Mouse (Mus musculus) ES-Bruce4 (cell line): ENCODE data around the gene Camta1. TPM values are rescaled to one million over a fixed set of nuclear protein-coding genes. Genes with fewer than 3 reads are reported as not detected.

Experiments
- H3K27ac ChIP-seq: 2 replicates; pipeline ENCODE4 v1.5.1; 2012; ENCODE audit warnings: low read length, inconsistent platforms; ENCODE audit not compliant: insufficient read depth
- H3K27me3 ChIP-seq: 2 replicates; pipeline ENCODE4 v1.6.1; 2012; ENCODE audit warnings: mild to moderate bottlenecking, low read length, inconsistent platforms; ENCODE audit not compliant: control insufficient read depth, poor library complexity, insufficient read depth, severe bottlenecking
- H3K36me3 ChIP-seq: 2 replicates; pipeline ENCODE4 v1.6.1; 2012; ENCODE audit warnings: inconsistent platforms, mild to moderate bottlenecking, low read length, moderate library complexity; ENCODE audit not compliant: control insufficient read depth, poor library complexity, insufficient read depth, severe bottlenecking
- H3K4me1 ChIP-seq: one replicate; pipeline ENCODE4 v1.8.1; 2011; ENCODE audit warnings: low read length; ENCODE audit not compliant: control insufficient read depth, insufficient read depth
- H3K4me3 ChIP-seq: 2 replicates; pipeline ENCODE4 v1.5.1; 2011; ENCODE audit warnings: low read depth, mild to moderate bottlenecking, low read length
- H3K9ac ChIP-seq: 2 replicates; pipeline ENCODE4 v1.6.1; 2012; ENCODE audit warnings: low read depth, mild to moderate bottlenecking, inconsistent platforms; ENCODE audit not compliant: poor library complexity, severe bottlenecking
- H3K9me3 ChIP-seq: replicated peaks from 2 replicates; pipeline ENCODE4 v1.6.1; 2012; ENCODE audit warnings: mild to moderate bottlenecking, low read length, inconsistent platforms; ENCODE audit not compliant: control insufficient read depth, poor library complexity, insufficient read depth, severe bottlenecking
- CTCF ChIP-seq: IDR thresholded peaks from one replicate; pipeline ENCODE4 v1.8.1; 2011; ENCODE audit warnings: low read depth, low read length
- EP300 ChIP-seq: IDR thresholded peaks from 2 replicates; pipeline ENCODE4 v1.6.1; 2011; ENCODE audit warnings: low read depth, low read length; ENCODE audit not compliant: insufficient read depth
- POLR2A ChIP-seq: IDR thresholded peaks from one replicate; pipeline ENCODE4 v1.8.1; 2011; ENCODE audit warnings: low read length; ENCODE audit not compliant: insufficient read depth
- polyA plus RNA-seq: library from polyadenylated mRNA; stranded (reverse); fragments of >200 nt; gene quantifications from 2 replicates; pipeline ENCODE4 v1.2.4, GENCODE M21; 2011; ENCODE audit warnings: low read depth; ENCODE audit not compliant: missing spikeins, insufficient read depth, insufficient read length

The Camta1 gene
- polyA plus RNA-seq, 1 experiment: 85.3 TPM

DNA sequence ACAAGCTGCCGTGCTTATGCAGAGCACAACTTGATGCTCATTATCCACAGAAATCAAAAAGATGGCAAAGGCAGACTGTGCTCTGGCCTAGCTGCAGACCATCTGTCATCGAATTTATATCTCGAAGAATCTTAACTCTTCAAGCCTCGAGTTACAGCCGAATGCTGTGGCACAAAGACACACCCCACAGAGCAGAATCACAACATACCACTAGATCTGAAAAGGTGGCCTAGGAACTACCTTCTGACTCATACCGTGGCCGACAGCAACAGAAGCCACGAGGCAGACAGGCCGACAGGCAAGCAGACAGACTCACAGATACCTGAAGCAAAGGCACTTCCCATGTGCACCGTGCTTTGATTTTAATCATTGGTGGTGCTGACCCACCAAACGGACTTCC is 758.0 kb downstream of the Camta1 start:
- no peaks in the 10 kb centered on the region for H3K36me3 ChIP-seq
- no peaks in the 10 kb centered on the region for H3K4me1 ChIP-seq
- H3K9ac ChIP-seq: no peak overlapping the region
- no peaks in the 10 kb centered on the region for H3K27me3 ChIP-seq
- TF ChIP-seq EP300: no peak
- no peak overlapping the region for H3K4me3 ChIP-seq
- no peak overlapping the region for H3K27ac ChIP-seq
- H3K9me3 ChIP-seq: peaks cover 7% of the 10 kb centered on the region

DNA sequence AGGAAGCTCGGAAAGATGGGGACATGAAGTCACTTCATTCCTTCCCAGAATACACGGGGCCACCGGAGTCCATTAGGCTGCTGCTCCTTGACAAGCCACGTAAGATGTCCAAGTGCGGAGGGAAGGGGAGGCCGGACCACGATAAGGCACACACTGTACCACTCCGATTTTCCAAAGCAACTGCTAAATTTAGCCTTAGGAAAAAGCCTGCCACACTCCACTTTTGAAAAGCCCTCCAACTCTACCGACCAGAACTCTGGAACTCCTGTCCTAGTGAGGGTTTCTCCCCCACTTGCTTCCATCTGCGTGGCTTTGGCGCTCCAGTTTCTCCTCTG is 764.6 kb downstream of the Camta1 start:
- H3K36me3 ChIP-seq: no peaks in the 10 kb centered on the region

DNA sequence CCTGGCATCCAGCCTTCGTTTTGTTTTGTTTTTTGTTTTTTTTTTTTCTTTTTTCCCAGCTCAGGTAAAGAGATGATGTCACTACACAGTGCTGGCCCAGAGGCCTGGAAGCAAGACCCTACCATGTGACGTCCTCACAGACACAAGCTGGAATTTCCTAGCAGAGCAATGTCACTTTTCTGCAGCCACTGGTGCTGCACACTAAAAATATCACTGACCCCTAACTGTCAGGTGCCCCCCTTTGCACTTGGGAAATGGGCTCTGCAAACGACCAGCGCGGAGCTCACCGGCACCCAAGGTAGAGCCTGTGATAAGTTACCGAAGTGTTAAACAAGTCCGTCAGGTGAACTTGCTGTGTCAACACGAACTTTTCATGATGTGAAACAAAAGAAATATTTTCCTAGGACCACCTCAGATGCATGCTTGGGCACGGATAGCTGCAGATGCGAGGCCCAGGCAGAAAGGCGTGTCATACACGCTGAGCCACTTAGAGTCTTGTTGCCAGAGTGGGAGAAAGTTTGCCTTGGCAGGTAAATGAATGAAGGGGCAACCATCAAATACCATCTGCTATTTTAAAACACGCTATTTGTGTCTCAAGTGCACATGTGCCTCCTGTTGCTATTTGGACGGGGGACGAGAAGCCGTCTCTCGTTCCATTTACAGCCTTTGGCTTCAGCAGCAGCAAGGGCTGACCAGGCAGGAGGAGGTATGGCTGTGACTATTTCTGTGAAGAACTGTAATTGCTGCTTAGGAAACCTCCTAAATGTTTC is 765.2 kb downstream of the Camta1 start:
- Histone ChIP-seq H3K9me3 (peaks cover 4% of the 10 kb centered on the region), H3K36me3 (no peaks in the 10 kb centered on the region), H3K27ac (no peak overlapping the region), H3K4me1 (no peaks in the 10 kb centered on the region), H3K9ac (no peak overlapping the region), H3K27me3 (no peaks in the 10 kb centered on the region), H3K4me3 (no peak overlapping the region)
- TF ChIP-seq EP300 (no peak), POLR2A (no peak), CTCF (no peak)

More for the DNA sequence above, 764.6 kb downstream of the Camta1 start:
- H3K9ac ChIP-seq: no peak overlapping the region
- no peaks in the 10 kb centered on the region for H3K27me3 ChIP-seq
- H3K4me1 ChIP-seq: no peaks in the 10 kb centered on the region
- H3K4me3 ChIP-seq: no peak overlapping the region
- peaks cover 7% of the 10 kb centered on the region for H3K9me3 ChIP-seq
- TF ChIP-seq EP300 (no peak), POLR2A (no peak), CTCF (no peak)
- H3K27ac ChIP-seq: no peak overlapping the region

DNA sequence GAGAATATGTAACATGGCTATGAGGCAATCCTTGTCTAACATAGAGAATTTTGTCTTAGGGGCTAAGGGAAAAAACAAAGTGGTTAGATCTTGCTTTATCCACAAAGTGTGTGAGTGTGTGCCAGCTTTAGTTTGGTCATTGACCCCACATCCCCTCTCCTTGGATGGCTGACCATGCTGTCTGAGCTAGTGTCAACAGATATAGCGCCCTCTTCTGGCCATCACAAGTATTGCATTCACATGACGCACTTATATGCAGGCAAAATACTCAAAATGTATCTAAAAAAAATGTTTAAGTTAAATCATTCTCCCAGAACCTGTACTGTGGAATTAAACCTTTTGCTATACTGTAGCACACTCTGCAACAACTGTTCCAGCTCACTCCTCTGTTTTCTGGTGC is 766.5 kb downstream of the Camta1 start:
- TF ChIP-seq EP300: no peak
- peak; percentile 62 for TF ChIP-seq CTCF
- TF ChIP-seq POLR2A: no peak
- no peaks in the 10 kb centered on the region for H3K9me3 ChIP-seq
- no peak overlapping the region for H3K27ac ChIP-seq
- no peak overlapping the region for H3K9ac ChIP-seq
- H3K36me3 ChIP-seq: no peaks in the 10 kb centered on the region
- H3K4me1 ChIP-seq: no peaks in the 10 kb centered on the region
- no peak overlapping the region for H3K4me3 ChIP-seq
- H3K27me3 ChIP-seq: no peaks in the 10 kb centered on the region

DNA sequence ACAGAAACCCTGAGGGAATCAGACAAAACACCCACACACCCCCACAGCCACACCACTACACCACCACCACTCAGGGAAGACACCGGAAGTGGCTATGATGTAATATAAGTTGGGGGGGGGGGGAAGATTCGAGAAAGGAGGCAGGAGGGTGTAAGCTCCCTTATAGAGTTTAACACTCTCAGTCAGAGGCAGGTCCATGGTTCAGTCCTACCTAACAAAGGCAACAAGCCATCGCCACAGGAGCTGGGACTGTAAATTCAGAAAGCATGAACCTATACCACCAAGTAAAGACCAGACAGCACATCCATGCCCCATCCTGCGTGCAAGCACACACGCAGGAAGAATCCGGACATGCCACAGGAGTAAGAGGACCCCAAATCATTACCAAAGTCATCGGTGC is 772.4 kb downstream of the Camta1 start, which contains the start of gene Gm13090:
Gm13090 (plus strand) TSS at position 301 of the 400 bp plus-strand sequence.
- H3K27ac ChIP-seq: no peak within 1 kb of the TSS
- no peaks in the 10 kb centered on the region for H3K27me3 ChIP-seq
- no peaks in the 10 kb centered on the region for H3K9me3 ChIP-seq
- H3K9ac ChIP-seq: no peak within 1 kb of the TSS
- TF ChIP-seq POLR2A: no peak
- no peak for TF ChIP-seq CTCF
- no peak for TF ChIP-seq EP300
- H3K36me3 ChIP-seq: no peaks in the 10 kb centered on the region
- H3K4me3 ChIP-seq: peak within 1 kb of the TSS; percentile 12; the same call in 1 of the 2 replicates
- H3K4me1 ChIP-seq: no peaks in the 10 kb centered on the region

DNA sequence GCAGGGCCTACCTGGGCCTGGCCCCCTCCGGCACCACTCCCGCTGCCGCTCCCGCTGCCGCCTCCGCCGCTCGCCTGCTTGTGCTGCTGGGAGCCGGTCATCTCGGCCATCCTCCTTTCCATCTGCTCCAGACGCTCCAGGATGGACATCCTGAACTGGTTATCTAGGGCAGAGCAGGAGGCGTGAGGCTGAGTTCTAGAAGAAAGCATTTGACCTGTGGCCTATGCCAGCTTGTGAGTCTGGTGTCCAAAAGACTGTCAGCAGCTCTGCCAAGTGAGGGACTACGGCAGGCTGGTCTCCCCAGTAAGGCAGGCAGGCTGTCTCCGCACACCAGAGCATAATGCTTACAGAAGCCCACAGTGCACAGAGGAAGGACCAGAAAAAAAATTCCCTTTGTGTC is 772.9 kb downstream of the Camta1 start:
- Histone ChIP-seq H3K4me3 (peak overlapping the region; percentile 12; the same call in 1 of the 2 replicates), H3K4me1 (no peaks in the 10 kb centered on the region), H3K27me3 (no peaks in the 10 kb centered on the region), H3K36me3 (no peaks in the 10 kb centered on the region), H3K9me3 (no peaks in the 10 kb centered on the region), H3K27ac (no peak overlapping the region), H3K9ac (no peak overlapping the region)
- TF ChIP-seq POLR2A (no peak), CTCF (no peak), EP300 (no peak)
